Mouse (Mus musculus) heart, embryonic 12.5 days (tissue): ENCODE data around the gene 9030612E09Rik. TPM values are rescaled to one million over a fixed set of nuclear protein-coding genes. Genes with fewer than 3 reads are reported as not detected.

Experiments used
- ATAC-seq: fragments of 200-750 bp; cut with Nextera tagmentation; 2 replicates; pipeline ENCODE4 v1.8.0; 2017; ENCODE audit warnings: moderate TSS enrichment, moderate library complexity; ENCODE audit not compliant: insufficient number of reproducible peaks, low FRiP score
- H3K27ac ChIP-seq: fragments of 300-500 bp; sonication (generic); 2 replicates; pipeline ENCODE4 v1.5.1; 2016; ENCODE audit warnings: mild to moderate bottlenecking, moderate library complexity; ENCODE audit not compliant: poor library complexity, severe bottlenecking
- H3K27me3 ChIP-seq: fragments of 300-500 bp; sonication (generic); replicated peaks from 2 replicates; pipeline ENCODE4 v1.6.1; 2016; ENCODE audit warnings: mild to moderate bottlenecking, moderate library complexity
- H3K36me3 ChIP-seq: fragments of 300-500 bp; sonication (generic); 2 replicates; pipeline ENCODE4 v1.6.1; 2016; ENCODE audit warnings: mild to moderate bottlenecking, moderate library complexity
- H3K4me1 ChIP-seq: fragments of 300-500 bp; sonication (generic); replicated peaks from 2 replicates; pipeline ENCODE4 v1.6.1; 2016; ENCODE audit warnings: mild to moderate bottlenecking
- H3K4me2 ChIP-seq: fragments of 300-500 bp; sonication (generic); 2 replicates; pipeline ENCODE4 v1.6.1; 2016; ENCODE audit warnings: mild to moderate bottlenecking, moderate library complexity
- H3K4me3 ChIP-seq: fragments of 300-500 bp; sonication (generic); 2 replicates; pipeline ENCODE4 v1.5.1; 2016; ENCODE audit warnings: mild to moderate bottlenecking
- H3K9ac ChIP-seq: fragments of 300-500 bp; sonication (generic); 2 replicates; pipeline ENCODE4 v1.6.1; 2016; ENCODE audit warnings: mild to moderate bottlenecking, moderate library complexity
- H3K9me3 ChIP-seq: fragments of 300-500 bp; sonication (generic); replicated peaks from 2 replicates; pipeline ENCODE4 v1.6.1; 2016; ENCODE audit warnings: mild to moderate bottlenecking, moderate library complexity
- WGBS: fragments of 180-500 bp; shearing (Covaris S2); methylation state at CpG from one replicate; pipeline ENCODE4 v1.1.7; 2016; 5-methylcytosine and 5-hydroxymethylcytosine counted together
- polyA plus RNA-seq: library from polyadenylated mRNA; unstranded; fragments of >200 nt; fragmentation: Nextera tagmentation; extraction: Ambion mirVana; gene quantifications from 2 replicates; pipeline ENCODE4 v1.2.1, GENCODE M21; 2016

9030612E09Rik gene
- 0.23 and 0.45 TPM in 2 replicates for polyA plus RNA-seq

- WGBS, result under 1% methylated on average over 90 of the region's 91 CpGs
- Histone ChIP-seq H3K4me3 (peak within 1 kb of the TSS; percentile 93), H3K9me3 (no peaks in the 10 kb centered on the region), H3K4me1 (peaks cover 22% of the 10 kb centered on the region), H3K27ac (peak within 1 kb of the TSS; percentile 52), H3K27me3 (peaks cover 6% of the 10 kb centered on the region), H3K9ac (peak within 1 kb of the TSS; percentile 88), H3K4me2 (peak within 1 kb of the TSS; percentile 85), H3K36me3 (no peaks in the 10 kb centered on the region)
- peak; percentile 76 for ATAC-seq
Measured at GRCm38 (mm10) chr10:43174326-43175155, at the start of gene 9030612E09Rik, which contains the start of gene Sobp. TSS of gene 9030612E09Rik (plus strand) at chr10:43174704. TSS of gene Sobp (minus strand) at chr10:43174530.

GRCm38 (mm10) chr10:43128750-43129149 lies 45.8 kb upstream of the 9030612E09Rik start:
- Histone ChIP-seq H3K27ac (no peak overlapping the region), H3K4me3 (no peak overlapping the region), H3K9me3 (no peaks in the 10 kb centered on the region), H3K27me3 (no peaks in the 10 kb centered on the region), H3K36me3 (no peaks in the 10 kb centered on the region), H3K9ac (no peak overlapping the region), H3K4me2 (no peak overlapping the region), H3K4me1 (peaks cover 28% of the 10 kb centered on the region)
- WGBS, result 62% methylated on average over 3 of the region's 3 CpGs
- no peak for ATAC-seq

- H3K4me1 ChIP-seq, result peaks cover 3% of the 10 kb centered on the region; the same call in 1 of the 2 replicates
- no peaks in the 10 kb centered on the region for H3K27me3 ChIP-seq
- H3K36me3 ChIP-seq, result peaks cover 5% of the 10 kb centered on the region; the same call in 1 of the 2 replicates
- 79% methylated on average over 11 of the region's 11 CpGs for WGBS
- H3K27ac ChIP-seq, result no peak overlapping the region
- H3K4me3 ChIP-seq, result no peak overlapping the region
- H3K9ac ChIP-seq, result no peak overlapping the region
- H3K9me3 ChIP-seq, result no peaks in the 10 kb centered on the region
- no peak overlapping the region for H3K4me2 ChIP-seq
- no peak for ATAC-seq
Measured at GRCm38 (mm10) chr10:43134027-43134426, 40.5 kb upstream of the 9030612E09Rik start.

- no peaks in the 10 kb centered on the region for H3K27me3 ChIP-seq
- H3K9ac ChIP-seq, result no peak overlapping the region
- H3K4me1 ChIP-seq, result no peaks in the 10 kb centered on the region
- H3K9me3 ChIP-seq, result 0 out of 2 replicates have a peak, but pooled peaks cover 2% of the 10 kb centered on the region
- 81% methylated on average over 9 of the region's 9 CpGs for WGBS
- no peak overlapping the region for H3K27ac ChIP-seq
- no peak for ATAC-seq
- no peaks in the 10 kb centered on the region for H3K36me3 ChIP-seq
- no peak overlapping the region for H3K4me3 ChIP-seq
- H3K4me2 ChIP-seq, result no peak overlapping the region
Measured at GRCm38 (mm10) chr10:43143173-43143572, 31.3 kb upstream of the 9030612E09Rik start.

- Histone ChIP-seq H3K27me3 (no peaks in the 10 kb centered on the region), H3K9ac (no peak overlapping the region), H3K27ac (no peak overlapping the region), H3K4me3 (no peak overlapping the region), H3K36me3 (no peaks in the 10 kb centered on the region), H3K4me1 (no peaks in the 10 kb centered on the region), H3K4me2 (no peak overlapping the region), H3K9me3 (0 out of 2 replicates have a peak, but pooled peaks cover 2% of the 10 kb centered on the region)
- 82% methylated on average over 11 of the region's 11 CpGs for WGBS
- no peak for ATAC-seq
Measured at GRCm38 (mm10) chr10:43148456-43148855, 26.0 kb upstream of the 9030612E09Rik start.

GRCm38 (mm10) chr10:43152643-43153042 lies 21.9 kb upstream of the 9030612E09Rik start:
- Histone ChIP-seq H3K4me2 (no peak overlapping the region), H3K27ac (no peak overlapping the region), H3K4me3 (no peak overlapping the region), H3K27me3 (no peaks in the 10 kb centered on the region), H3K9me3 (no peaks in the 10 kb centered on the region), H3K9ac (no peak overlapping the region), H3K4me1 (peaks cover 14% of the 10 kb centered on the region), H3K36me3 (no peaks in the 10 kb centered on the region)
- 75% methylated on average over 8 of the region's 8 CpGs for WGBS
- ATAC-seq, result no peak

GRCm38 (mm10) chr10:43155046-43155560 lies 19.4 kb upstream of the 9030612E09Rik start:
- H3K36me3 ChIP-seq, result no peaks in the 10 kb centered on the region
- no peaks in the 10 kb centered on the region for H3K9me3 ChIP-seq
- peaks cover 24% of the 10 kb centered on the region for H3K4me1 ChIP-seq
- H3K27me3 ChIP-seq, result no peaks in the 10 kb centered on the region
- H3K9ac ChIP-seq, result no peak overlapping the region
- WGBS, result 30% methylated on average over 12 of the region's 12 CpGs
- H3K27ac ChIP-seq, result peak overlapping the region; percentile 32; the same call in 1 of the 2 replicates
- peak overlapping the region; percentile 32; the same call in 1 of the 2 replicates for H3K4me2 ChIP-seq
- ATAC-seq, result peak; percentile 68
- H3K4me3 ChIP-seq, result no peak overlapping the region

- no peaks in the 10 kb centered on the region for H3K27me3 ChIP-seq
- H3K36me3 ChIP-seq, result no peaks in the 10 kb centered on the region
- 48% methylated on average over 5 of the region's 5 CpGs for WGBS
- no peak overlapping the region for H3K4me3 ChIP-seq
- no peak for ATAC-seq
- peak overlapping the region; percentile 6; the same call in 1 of the 2 replicates for H3K4me2 ChIP-seq
- H3K4me1 ChIP-seq, result peaks cover 24% of the 10 kb centered on the region
- peaks cover 3% of the 10 kb centered on the region; the same call in 1 of the 2 replicates for H3K9me3 ChIP-seq
- H3K27ac ChIP-seq, result peak overlapping the region; percentile 81
- no peak overlapping the region for H3K9ac ChIP-seq
Measured at GRCm38 (mm10) chr10:43158917-43159316, 15.6 kb upstream of the 9030612E09Rik start.

GRCm38 (mm10) chr10:43159333-43159732 lies 15.2 kb upstream of the 9030612E09Rik start:
- H3K27ac ChIP-seq, result peak overlapping the region; percentile 81
- H3K4me2 ChIP-seq, result peak overlapping the region; percentile 6; the same call in 1 of the 2 replicates

GRCm38 (mm10) chr10:43162318-43162717 lies 12.2 kb upstream of the 9030612E09Rik start:
- WGBS, result 85% methylated on average over 12 of the region's 12 CpGs

More at GRCm38 (mm10) chr10:43159333-43159732, 15.2 kb upstream of the 9030612E09Rik start:
- 57% methylated on average over 5 of the region's 5 CpGs for WGBS
- no peak overlapping the region for H3K4me3 ChIP-seq
- H3K27me3 ChIP-seq, result no peaks in the 10 kb centered on the region
- H3K9me3 ChIP-seq, result peaks cover 3% of the 10 kb centered on the region; the same call in 1 of the 2 replicates
- no peak for ATAC-seq
- peaks cover 22% of the 10 kb centered on the region for H3K4me1 ChIP-seq
- no peak overlapping the region; the same call in 1 of the 2 replicates for H3K9ac ChIP-seq
- H3K36me3 ChIP-seq, result no peaks in the 10 kb centered on the region

GRCm38 (mm10) chr10:43164406-43164805 lies 10.1 kb upstream of the 9030612E09Rik start:
- ATAC-seq, result no peak
- H3K27me3 ChIP-seq, result no peaks in the 10 kb centered on the region
- no peaks in the 10 kb centered on the region for H3K36me3 ChIP-seq
- H3K9ac ChIP-seq, result no peak overlapping the region
- no peak overlapping the region for H3K27ac ChIP-seq
- H3K4me3 ChIP-seq, result no peak overlapping the region
- WGBS, result 90% methylated on average over 2 of the region's 2 CpGs
- H3K4me1 ChIP-seq, result peaks cover 6% of the 10 kb centered on the region
- no peak overlapping the region for H3K4me2 ChIP-seq
- H3K9me3 ChIP-seq, result peaks cover 3% of the 10 kb centered on the region; the same call in 1 of the 2 replicates

More at GRCm38 (mm10) chr10:43162318-43162717, 12.2 kb upstream of the 9030612E09Rik start:
- Histone ChIP-seq H3K4me1 (peaks cover 10% of the 10 kb centered on the region), H3K36me3 (no peaks in the 10 kb centered on the region), H3K4me3 (no peak overlapping the region), H3K27ac (no peak overlapping the region), H3K9ac (no peak overlapping the region), H3K9me3 (peaks cover 3% of the 10 kb centered on the region; the same call in 1 of the 2 replicates), H3K27me3 (no peaks in the 10 kb centered on the region), H3K4me2 (no peak overlapping the region)
- no peak for ATAC-seq
